Mouse (Mus musculus) brain, embryonic 14.5 days (tissue): ENCODE measurements around the gene Mael.

Experiments used
- CTCF ChIP-seq: fragments of 200-500 bp; IDR thresholded peaks from 2 replicates; pipeline ENCODE4 v1.5.1; 2012; ENCODE audit warnings: inconsistent platforms, mild to moderate bottlenecking, moderate library complexity, borderline replicate concordance; ENCODE audit not compliant: insufficient read depth, insufficient read length; ENCODE audit errors: extremely low read depth
- POLR2A ChIP-seq: fragments of 200-500 bp; IDR thresholded peaks from 2 replicates; pipeline ENCODE4 v1.6.1; 2012; ENCODE audit warnings: mild to moderate bottlenecking, inconsistent platforms, borderline replicate concordance; ENCODE audit not compliant: poor library complexity, insufficient read depth, insufficient read length, severe bottlenecking; ENCODE audit errors: extremely low read depth

GRCm38 (mm10) chr1:166268218-166268617 is 29.7 kb upstream of the Mael start:
- TF ChIP-seq CTCF (no peak), POLR2A (no peak)
